Mouse (Mus musculus) urinary bladder, adult 18-20 months (tissue): ENCODE measurements at regions not wholly inside any gene's neighbourhood (a gene's known extent, or its start where the extent isn't known, plus 50 kb on each side); places are given as distances from the start of the nearest gene placed in this dataset.

ENCODE experiments used
- DNase-seq, 2 experiments: peaks; one replicate each; pipeline ENCODE4 v3.0.0; 2022; ENCODE audit warnings: low spot score in 2 of 2, mixed read lengths in 2 of 2

GRCm38 (mm10) chr2:46468936-46469629 lies 1351.9 kb upstream of the Zeb2 start:
- DNase-seq = no peak

GRCm38 (mm10) chr2:46465389-46465788 lies 1348.2 kb upstream of the Zeb2 start:
- no peak for DNase-seq

- no peak for DNase-seq
Measured at GRCm38 (mm10) chr2:46464913-46465312, 1347.7 kb upstream of the Zeb2 start.

- DNase-seq = no peak
Measured at GRCm38 (mm10) chr2:46462670-46463069, 1345.5 kb upstream of the Zeb2 start.

- DNase-seq = no peak
Measured at GRCm38 (mm10) chr2:46450698-46451097, 1333.5 kb upstream of the Zeb2 start.

GRCm38 (mm10) chr2:46445306-46445705 lies 1328.1 kb upstream of the Zeb2 start:
- no peak for DNase-seq

GRCm38 (mm10) chr2:46443686-46444180 lies 1326.5 kb upstream of the Zeb2 start:
- no peak for DNase-seq

- DNase-seq = peak; percentile 22 to 38
Measured at GRCm38 (mm10) chr2:46443061-46443685, 1326.0 kb upstream of the Zeb2 start.

GRCm38 (mm10) chr2:46442576-46442975 lies 1325.4 kb upstream of the Zeb2 start:
- no peak for DNase-seq

- DNase-seq = no peak
Measured at GRCm38 (mm10) chr2:46441927-46442326, 1324.7 kb upstream of the Zeb2 start.

GRCm38 (mm10) chr2:46441348-46441747 lies 1324.2 kb upstream of the Zeb2 start:
- no peak for DNase-seq

GRCm38 (mm10) chr2:46440038-46440437 lies 1322.8 kb upstream of the Zeb2 start:
- no peak for DNase-seq

- DNase-seq = no peak
Measured at GRCm38 (mm10) chr2:46418281-46418680, 1301.1 kb upstream of the Zeb2 start.

GRCm38 (mm10) chr2:46402373-46403114 lies 1285.3 kb upstream of the Zeb2 start:
- DNase-seq = no peak

GRCm38 (mm10) chr2:46394161-46394560 lies 1277.0 kb upstream of the Zeb2 start:
- no peak for DNase-seq

- no peak for DNase-seq
Measured at GRCm38 (mm10) chr2:46372847-46373461, 1255.8 kb upstream of the Zeb2 start.

- DNase-seq = no peak
Measured at GRCm38 (mm10) chr2:46371755-46372154, 1254.6 kb upstream of the Zeb2 start.

GRCm38 (mm10) chr2:46370949-46371348 lies 1253.8 kb upstream of the Zeb2 start:
- no peak for DNase-seq

- DNase-seq = no peak
Measured at GRCm38 (mm10) chr2:46368882-46369281, 1251.7 kb upstream of the Zeb2 start.

- no peak for DNase-seq
Measured at GRCm38 (mm10) chr2:46366135-46366485, 1248.9 kb upstream of the Zeb2 start.

- no peak for DNase-seq
Measured at GRCm38 (mm10) chr2:46365428-46366134, 1248.4 kb upstream of the Zeb2 start.
